Mouse (Mus musculus) cortical plate, adult 2 months (tissue): ENCODE results near the gene Clip2. TPM values are rescaled to one million over a fixed set of nuclear protein-coding genes. Genes with fewer than 3 reads are reported as not detected.

Experiments used
- H3K27ac ChIP-seq: fragments of 200-500 bp; 2 replicates; pipeline ENCODE4 v1.5.1; 2012; ENCODE audit warnings: low read length, control low read depth, inconsistent platforms; ENCODE audit not compliant: insufficient read depth
- H3K4me1 ChIP-seq: fragments of 200-500 bp; 2 replicates; pipeline ENCODE4 v1.6.1; 2011; ENCODE audit warnings: low read length; ENCODE audit not compliant: control insufficient read depth, insufficient read depth
- H3K4me3 ChIP-seq: fragments of 200-500 bp; 2 replicates; pipeline ENCODE4 v1.5.1; 2011; ENCODE audit warnings: mild to moderate bottlenecking, low read length, control low read depth; ENCODE audit not compliant: insufficient read depth
- CTCF ChIP-seq: fragments of 200-500 bp; IDR thresholded peaks from 2 replicates; pipeline ENCODE4 v1.5.1; 2011; ENCODE audit warnings: mild to moderate bottlenecking, control low read depth, low read length; ENCODE audit not compliant: insufficient read depth; ENCODE audit errors: extremely low read depth
- POLR2A ChIP-seq: fragments of 200-500 bp; IDR thresholded peaks from 2 replicates; pipeline ENCODE4 v1.6.1; 2011; ENCODE audit warnings: mild to moderate bottlenecking, low read length, control low read depth; ENCODE audit not compliant: insufficient read depth; ENCODE audit errors: extremely low read depth
- polyA plus RNA-seq: library from polyadenylated mRNA; depleted of rRNA; stranded (reverse); fragments of >200 nt; gene quantifications from 2 replicates; pipeline ENCODE4 v1.2.3, GENCODE M21; 2012

Gene Clip2
- polyA plus RNA-seq, 1 experiment, result 74.1 TPM

- Histone ChIP-seq H3K4me1 (peaks cover 5% of the 10 kb centered on the region; the same call in 1 of the 2 replicates), H3K27ac (no peak overlapping the region), H3K4me3 (no peak overlapping the region)
- TF ChIP-seq CTCF, result no peak
- TF ChIP-seq POLR2A, result no peak
Measured at GRCm38 (mm10) chr5:134466296-134467029, 85.8 kb downstream of the Clip2 start.

- Histone ChIP-seq H3K27ac (no peak overlapping the region), H3K4me1 (peaks cover 5% of the 10 kb centered on the region; the same call in 1 of the 2 replicates), H3K4me3 (no peak overlapping the region)
- TF ChIP-seq CTCF (no peak), POLR2A (no peak)
Measured at GRCm38 (mm10) chr5:134465197-134465596, 87.0 kb downstream of the Clip2 start.

GRCm38 (mm10) chr5:134464225-134464624 lies 88.0 kb downstream of the Clip2 start:
- Histone ChIP-seq H3K27ac (no peak overlapping the region), H3K4me3 (no peak overlapping the region), H3K4me1 (peaks cover 5% of the 10 kb centered on the region; the same call in 1 of the 2 replicates)
- TF ChIP-seq POLR2A, result no peak
- TF ChIP-seq CTCF, result no peak

DNA sequence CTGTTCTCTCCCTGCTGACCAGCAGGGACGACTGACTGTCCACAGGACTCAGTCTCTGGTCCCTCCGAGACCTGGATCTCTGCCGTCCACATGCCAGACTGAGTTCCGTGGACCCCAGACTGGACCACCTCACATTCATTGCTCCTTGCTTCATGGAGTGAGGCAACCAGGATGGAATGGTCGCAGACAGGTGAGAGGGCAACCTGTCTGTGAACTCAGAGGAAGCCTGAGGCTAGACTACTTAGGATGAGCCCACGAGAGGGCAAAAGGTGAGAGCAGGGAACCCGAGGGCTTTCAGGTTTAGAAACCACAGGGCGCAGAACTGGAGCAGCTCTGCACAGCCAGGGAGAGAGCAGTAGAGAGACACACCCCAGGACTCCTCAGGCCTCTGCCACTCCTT lies 89.5 kb downstream of the Clip2 start:
- TF ChIP-seq POLR2A (no peak), CTCF (no peak)
- Histone ChIP-seq H3K27ac (no peak overlapping the region), H3K4me3 (no peak overlapping the region), H3K4me1 (peaks cover 2% of the 10 kb centered on the region; the same call in 1 of the 2 replicates)

DNA sequence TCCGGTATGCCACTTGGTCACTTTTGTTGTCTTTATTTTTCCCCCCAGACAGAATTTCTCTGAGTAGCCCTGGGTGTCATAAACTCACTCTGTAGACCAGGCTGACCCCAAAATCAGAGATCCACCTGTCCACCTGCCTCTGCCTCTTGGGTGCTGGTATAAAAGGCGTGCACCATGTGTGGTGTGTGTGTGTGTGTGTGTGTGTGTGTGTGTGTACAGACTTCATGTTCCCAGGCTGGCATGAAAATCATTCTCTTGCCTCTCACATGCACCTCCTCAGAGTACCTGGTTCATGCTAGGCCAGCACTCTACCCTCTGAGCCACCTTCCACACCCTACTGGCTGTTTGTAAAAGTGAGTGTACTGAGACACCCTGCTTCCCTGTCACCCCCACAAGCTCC lies 89.9 kb downstream of the Clip2 start:
- no peak overlapping the region for H3K4me3 ChIP-seq
- TF ChIP-seq CTCF (no peak), POLR2A (no peak)

GRCm38 (mm10) chr5:134460546-134460945 lies 91.7 kb downstream of the Clip2 start:
- no peak for TF ChIP-seq POLR2A
- no peak for TF ChIP-seq CTCF
- Histone ChIP-seq H3K27ac (no peak overlapping the region), H3K4me3 (no peak overlapping the region), H3K4me1 (no peaks in the 10 kb centered on the region)

More for the DNA sequence above, 89.9 kb downstream of the Clip2 start:
- Histone ChIP-seq H3K4me1 (peaks cover 2% of the 10 kb centered on the region; the same call in 1 of the 2 replicates), H3K27ac (no peak overlapping the region)

GRCm38 (mm10) chr5:134459096-134459495 lies 93.1 kb downstream of the Clip2 start:
- H3K4me3 ChIP-seq, result no peak overlapping the region
- TF ChIP-seq POLR2A (no peak), CTCF (no peak)
- no peaks in the 10 kb centered on the region for H3K4me1 ChIP-seq
- no peak overlapping the region for H3K27ac ChIP-seq

- H3K27ac ChIP-seq, result no peak overlapping the region
- no peak for TF ChIP-seq CTCF
- no peak for TF ChIP-seq POLR2A
- no peaks in the 10 kb centered on the region for H3K4me1 ChIP-seq
- no peak overlapping the region for H3K4me3 ChIP-seq
Measured at GRCm38 (mm10) chr5:134458416-134458815, 93.8 kb downstream of the Clip2 start.

- Histone ChIP-seq H3K4me1 (no peaks in the 10 kb centered on the region), H3K27ac (no peak overlapping the region), H3K4me3 (peak overlapping the region; percentile 98; the same call in 1 of the 2 replicates)
- TF ChIP-seq POLR2A, result no peak
- no peak for TF ChIP-seq CTCF
Measured at GRCm38 (mm10) chr5:134457371-134457770, 94.9 kb downstream of the Clip2 start.

DNA sequence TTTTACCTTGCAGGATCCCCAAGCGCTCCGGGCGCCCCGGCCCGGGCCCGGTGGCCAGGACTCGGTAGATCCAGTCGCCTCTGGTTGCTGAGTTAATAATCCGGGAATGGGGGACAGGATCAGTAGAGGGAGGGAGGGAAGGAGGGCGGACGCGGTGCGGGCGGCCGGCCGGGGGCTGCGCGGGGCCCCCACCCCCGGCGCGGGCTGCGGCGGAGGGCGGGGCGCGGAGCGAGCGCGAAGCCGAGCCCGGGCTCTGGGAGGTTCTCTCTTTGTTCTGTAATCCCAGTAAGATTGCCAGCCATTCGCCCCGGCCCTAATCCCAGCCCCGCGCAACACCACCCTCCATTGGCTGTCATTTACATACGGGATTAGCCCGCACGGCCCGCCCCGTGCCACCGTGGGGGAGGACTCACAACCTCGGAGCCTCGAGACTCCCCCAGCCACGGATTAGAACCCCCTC lies 95.7 kb downstream of the Clip2 start, which contains the start of gene Gtf2ird1:
Gene Gtf2ird1 (minus strand): TSS at position 214 of the 460 bp plus-strand sequence.
- TF ChIP-seq CTCF, result no peak
- peak; percentile 44; the same call in 1 of the 2 replicates for TF ChIP-seq POLR2A
- H3K4me3 ChIP-seq, result peak within 1 kb of the TSS; percentile 98
- H3K27ac ChIP-seq, result peak within 1 kb of the TSS; percentile 64
- no peaks in the 10 kb centered on the region for H3K4me1 ChIP-seq
